Mouse (Mus musculus) adipocyte (in vitro differentiated cells): Measurements from ENCODE around the gene Hmga1.
A peak's percentile ranks its signal among the peaks of the same experiment; 100 is the strongest.

Experiments used
- DNase-seq: peaks from one replicate; pipeline ENCODE4 v3.0.0-alpha.2; 2016; ENCODE audit warnings: low spot score

Hmga1 gene

GRCm38 (mm10) chr17:27560926-27561480 is 4.7 kb downstream of the Hmga1 start:
- no peak for DNase-seq

GRCm38 (mm10) chr17:27561809-27562526 is 5.7 kb downstream of the Hmga1 start:
- DNase-seq: peak; percentile 50

- peak; percentile 29 for DNase-seq
Measured at GRCm38 (mm10) chr17:27563771-27564244, 7.5 kb downstream of the Hmga1 start.

GRCm38 (mm10) chr17:27564391-27565162 is 8.3 kb downstream of the Hmga1 start:
- DNase-seq: no peak

GRCm38 (mm10) chr17:27565163-27565941 is 9.1 kb downstream of the Hmga1 start, which contains the start of gene AI413582:
Gene AI413582 (minus strand): TSS chr17:27565756.
- DNase-seq: peak; percentile 90

GRCm38 (mm10) chr17:27565942-27566267 is 9.6 kb downstream of the Hmga1 start:
- no peak for DNase-seq

- DNase-seq: peak; percentile 80
Measured at GRCm38 (mm10) chr17:27568228-27568627, 11.9 kb downstream of the Hmga1 start.

- no peak for DNase-seq
Measured at GRCm38 (mm10) chr17:27571315-27571714, 15.0 kb downstream of the Hmga1 start.

- no peak for DNase-seq
Measured at GRCm38 (mm10) chr17:27573772-27574320, 17.5 kb downstream of the Hmga1 start.

- peak; percentile 87 for DNase-seq
Measured at GRCm38 (mm10) chr17:27574470-27575115, 18.3 kb downstream of the Hmga1 start.

- DNase-seq: no peak
Measured at GRCm38 (mm10) chr17:27575116-27575776, 18.9 kb downstream of the Hmga1 start.

GRCm38 (mm10) chr17:27576056-27576455 is 19.8 kb downstream of the Hmga1 start:
- no peak for DNase-seq

- no peak for DNase-seq
Measured at GRCm38 (mm10) chr17:27577468-27577867, 21.2 kb downstream of the Hmga1 start.

- no peak for DNase-seq
Measured at GRCm38 (mm10) chr17:27578487-27578886, 22.2 kb downstream of the Hmga1 start.

- DNase-seq: no peak
Measured at GRCm38 (mm10) chr17:27579816-27580215, 23.5 kb downstream of the Hmga1 start.

- DNase-seq: no peak
Measured at GRCm38 (mm10) chr17:27580392-27581068, 24.2 kb downstream of the Hmga1 start.

- DNase-seq: no peak
Measured at GRCm38 (mm10) chr17:27583185-27583894, 27.0 kb downstream of the Hmga1 start.

GRCm38 (mm10) chr17:27586661-27587060 is 30.4 kb downstream of the Hmga1 start:
- DNase-seq: no peak

- peak; percentile 76 for DNase-seq
Measured at GRCm38 (mm10) chr17:27587252-27587651, 31.0 kb downstream of the Hmga1 start.

GRCm38 (mm10) chr17:27588231-27588630 is 31.9 kb downstream of the Hmga1 start:
- no peak for DNase-seq
